Mouse (Mus musculus): ENCODE results near the gene Sgcd. TPM values are rescaled to one million over a fixed set of nuclear protein-coding genes. Genes with fewer than 3 reads are reported as not detected.
"Not testable (repeated sequence)": the region's sequence is repeated elsewhere in the genome, so short reads cannot be mapped to it uniquely, and the experiment has no call there.

The Sgcd gene
- polyA plus RNA-seq, 1 experiment from 2014 or later: 0.09 TPM

DNA sequence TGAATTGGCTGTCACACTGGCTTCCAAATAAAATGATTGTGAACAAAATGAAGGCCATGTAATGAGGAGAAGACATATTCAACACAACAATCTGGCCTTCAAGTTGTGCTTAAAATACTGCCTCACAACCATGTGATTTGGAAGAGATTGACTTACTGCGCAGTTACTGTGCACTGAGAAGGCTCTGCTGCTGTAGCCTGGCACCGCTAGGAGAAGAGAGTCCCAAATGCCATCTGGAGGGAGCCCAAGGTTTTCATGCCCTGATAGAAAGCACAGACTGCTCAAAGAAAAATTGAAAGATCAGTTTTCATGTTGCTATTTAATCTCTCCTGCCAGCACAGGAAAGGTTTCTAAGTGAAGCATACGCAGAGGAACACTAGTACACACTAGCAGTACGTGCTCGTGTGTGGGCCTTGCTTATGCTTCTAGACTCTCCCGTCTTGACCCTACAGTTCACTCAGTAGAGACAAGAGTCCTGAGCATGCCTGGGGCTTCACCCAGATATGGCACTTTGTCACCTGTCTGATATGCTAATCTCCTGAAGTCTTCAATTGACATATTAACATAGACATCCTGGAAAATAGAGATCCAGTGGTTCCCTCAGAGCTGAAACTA, 184.6 kb downstream of the Sgcd start:
- 81% methylated on average over 6 of the region's 6 CpGs for WGBS (ENCODE audit: insufficient replicate concordance)
- Histone ChIP-seq H3K36me3 (replicated peaks; ENCODE audit: insufficient read depth, low read length) (no peaks in the 10 kb centered on the region), H3K27me3 (ENCODE audit: insufficient read depth, low read length) (no peaks in the 10 kb centered on the region), H3K9ac (replicated peaks) (no peak overlapping the region), H3K27ac (ENCODE audit: low read depth) (no peak overlapping the region), H3K9me3 (ENCODE audit: low read length) (no peaks in the 10 kb centered on the region), H3K4me3 (ENCODE audit: low read depth, low read length) (no peak overlapping the region), H3K4me2 (ENCODE audit: low read depth, low read length) (no peak overlapping the region), H3K4me1 (ENCODE audit: insufficient read depth) (no peaks in the 10 kb centered on the region)
- no peak for TF ChIP-seq CTCF (IDR thresholded peaks at IDR 0.05; ENCODE audit: low read depth)
- TF ChIP-seq EP300 (IDR thresholded peaks at IDR 0.05; ENCODE audit: low read depth): no peak
- DNase-seq (no peak), ATAC-seq (no peak)

DNA sequence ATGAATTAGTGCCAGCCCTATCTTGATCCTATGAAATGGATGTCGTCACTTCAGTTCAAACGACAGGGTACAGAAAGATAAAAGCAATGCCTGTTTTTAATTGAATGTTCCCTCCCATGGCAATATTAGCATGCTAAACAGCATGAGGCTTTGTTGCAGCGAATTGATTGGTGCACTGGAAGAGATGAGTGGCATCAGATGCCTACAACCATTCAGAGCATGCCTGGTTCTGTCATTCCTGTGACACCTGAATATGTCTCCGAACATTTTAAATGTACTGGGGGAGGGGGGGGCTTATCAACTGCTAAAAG, 210.9 kb downstream of the Sgcd start:
- Histone ChIP-seq H3K9me3 (ENCODE audit: low read length) (no peaks in the 10 kb centered on the region), H3K4me1 (ENCODE audit: insufficient read depth) (no peaks in the 10 kb centered on the region), H3K27ac (ENCODE audit: low read depth) (no peak overlapping the region), H3K4me3 (ENCODE audit: low read depth, low read length) (no peak overlapping the region), H3K36me3 (replicated peaks; ENCODE audit: insufficient read depth, low read length) (no peaks in the 10 kb centered on the region), H3K27me3 (ENCODE audit: insufficient read depth, low read length) (no peaks in the 10 kb centered on the region), H3K9ac (replicated peaks) (no peak overlapping the region), H3K4me2 (ENCODE audit: low read depth, low read length) (no peak overlapping the region)
- 52% methylated on average over 4 of the region's 4 CpGs for WGBS (ENCODE audit: insufficient replicate concordance)
- ATAC-seq: no peak
- DNase-seq: no peak
- no peak for TF ChIP-seq EP300 (IDR thresholded peaks at IDR 0.05; ENCODE audit: low read depth)
- no peak for TF ChIP-seq CTCF (IDR thresholded peaks at IDR 0.05; ENCODE audit: low read depth)

DNA sequence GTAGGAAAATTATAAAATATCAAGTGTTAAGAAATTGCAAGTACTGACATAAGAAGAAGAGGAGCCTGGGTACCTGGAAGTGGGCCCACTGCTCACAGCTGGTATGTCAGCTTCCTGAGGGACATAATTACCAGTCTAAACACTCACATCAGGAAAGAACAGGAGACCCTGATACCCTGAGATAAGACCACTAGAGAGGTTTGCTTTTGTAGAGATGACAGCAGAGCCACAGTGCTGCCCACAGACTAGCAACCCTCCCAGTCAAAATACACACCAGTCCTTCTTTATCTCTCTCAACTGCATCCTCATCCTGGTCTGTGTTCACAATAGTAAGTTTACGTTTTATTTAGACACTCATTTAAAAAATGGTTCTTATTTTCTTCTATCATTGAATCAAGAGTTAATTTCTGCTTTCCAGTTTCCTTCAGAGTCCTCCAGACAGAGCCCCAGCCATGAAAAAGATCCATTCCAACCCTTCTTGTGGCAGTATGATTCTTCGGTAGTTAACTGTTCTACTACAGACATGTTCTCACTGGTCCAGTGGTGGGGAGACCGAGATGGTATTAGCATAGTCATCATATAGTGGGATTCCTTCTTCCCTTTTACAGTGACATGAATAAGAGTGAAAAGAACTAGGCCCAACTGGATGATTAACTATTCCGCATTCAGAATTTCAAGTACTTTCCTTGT, 211.4 kb downstream of the Sgcd start:
- Histone ChIP-seq H3K4me3 (ENCODE audit: low read depth, low read length) (no peak overlapping the region), H3K4me2 (ENCODE audit: low read depth, low read length) (no peak overlapping the region), H3K9ac (replicated peaks) (no peak overlapping the region), H3K36me3 (replicated peaks; ENCODE audit: insufficient read depth, low read length) (no peaks in the 10 kb centered on the region), H3K4me1 (ENCODE audit: insufficient read depth) (no peaks in the 10 kb centered on the region), H3K27ac (ENCODE audit: low read depth) (no peak overlapping the region), H3K9me3 (ENCODE audit: low read length) (no peaks in the 10 kb centered on the region), H3K27me3 (ENCODE audit: insufficient read depth, low read length) (no peaks in the 10 kb centered on the region)
- DNase-seq (no peak), ATAC-seq (peak; percentile 36; the same call in 1 of the 2 replicates)
- TF ChIP-seq CTCF (IDR thresholded peaks at IDR 0.05; ENCODE audit: low read depth) (no peak), EP300 (IDR thresholded peaks at IDR 0.05; ENCODE audit: low read depth) (no peak)
- WGBS (ENCODE audit: insufficient replicate concordance): 47% methylated on average over 4 of the region's 4 CpGs

DNA sequence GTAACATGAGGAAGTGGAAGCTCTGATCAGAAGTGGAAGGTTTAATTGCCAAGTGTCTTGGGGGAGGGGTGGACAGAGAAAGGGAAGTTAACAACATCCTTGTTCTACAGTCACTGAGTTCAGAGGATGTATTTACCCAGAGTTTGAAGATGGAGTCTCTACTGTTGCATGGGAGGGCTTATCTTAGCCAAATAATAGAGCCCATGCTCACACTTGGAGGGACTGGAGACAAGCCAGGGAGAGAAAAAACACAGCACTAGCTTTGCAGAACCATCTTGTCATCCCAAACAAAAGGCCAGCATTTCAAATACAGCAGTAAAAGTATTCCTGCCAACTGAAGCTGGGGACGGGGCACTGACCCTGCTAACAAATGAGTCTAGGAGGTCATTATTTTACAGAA, 212.8 kb downstream of the Sgcd start:
- no peaks in the 10 kb centered on the region for H3K4me1 ChIP-seq (ENCODE audit: insufficient read depth)
- no peaks in the 10 kb centered on the region for H3K9me3 ChIP-seq (ENCODE audit: low read length)
- no peaks in the 10 kb centered on the region for H3K27me3 ChIP-seq (ENCODE audit: insufficient read depth, low read length)
- WGBS (ENCODE audit: insufficient replicate concordance): 38% methylated on average over 1 of the region's 1 CpGs
- no peak for DNase-seq
- no peak overlapping the region for H3K4me2 ChIP-seq (ENCODE audit: low read depth, low read length)
- H3K9ac ChIP-seq (replicated peaks): no peak overlapping the region
- H3K4me3 ChIP-seq (ENCODE audit: low read depth, low read length): no peak overlapping the region
- no peak overlapping the region for H3K27ac ChIP-seq (ENCODE audit: low read depth)
- H3K36me3 ChIP-seq (replicated peaks; ENCODE audit: insufficient read depth, low read length): no peaks in the 10 kb centered on the region
- TF ChIP-seq CTCF (IDR thresholded peaks at IDR 0.05; ENCODE audit: low read depth) (no peak), EP300 (IDR thresholded peaks at IDR 0.05; ENCODE audit: low read depth) (no peak)
- no peak for ATAC-seq

DNA sequence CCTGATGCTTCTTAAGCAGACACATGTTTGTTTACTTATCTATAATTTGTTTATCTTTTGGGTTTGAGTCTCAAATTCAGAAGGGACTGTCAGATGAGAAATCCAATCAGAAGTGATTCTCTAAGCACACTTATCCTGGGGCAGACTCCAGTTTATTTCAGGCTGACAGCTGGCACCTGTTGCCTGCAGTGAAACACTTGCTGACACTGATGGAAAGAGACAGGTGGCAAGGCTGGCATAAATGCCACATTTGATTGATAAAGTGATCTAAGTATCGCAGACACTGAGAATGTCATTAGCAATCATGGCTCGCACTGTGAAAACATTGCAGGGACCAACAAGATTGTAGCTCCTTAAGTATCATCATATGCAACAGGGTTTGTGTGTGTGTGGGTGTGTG, 222.9 kb downstream of the Sgcd start:
- ATAC-seq (no peak), DNase-seq (no peak)
- H3K9ac ChIP-seq (replicated peaks): no peak overlapping the region
- H3K4me3 ChIP-seq (ENCODE audit: low read depth, low read length): no peak overlapping the region
- no peak overlapping the region for H3K27ac ChIP-seq (ENCODE audit: low read depth)
- TF ChIP-seq CTCF (IDR thresholded peaks at IDR 0.05; ENCODE audit: low read depth) (no peak), EP300 (IDR thresholded peaks at IDR 0.05; ENCODE audit: low read depth) (no peak)
- H3K27me3 ChIP-seq (ENCODE audit: insufficient read depth, low read length): no peaks in the 10 kb centered on the region
- 86% methylated on average over 2 of the region's 2 CpGs for WGBS (ENCODE audit: insufficient replicate concordance)
- H3K36me3 ChIP-seq (replicated peaks; ENCODE audit: insufficient read depth, low read length): no peaks in the 10 kb centered on the region
- H3K4me1 ChIP-seq (ENCODE audit: insufficient read depth): no peaks in the 10 kb centered on the region
- H3K9me3 ChIP-seq (ENCODE audit: low read length): no peaks in the 10 kb centered on the region
- no peak overlapping the region for H3K4me2 ChIP-seq (ENCODE audit: low read depth, low read length)

DNA sequence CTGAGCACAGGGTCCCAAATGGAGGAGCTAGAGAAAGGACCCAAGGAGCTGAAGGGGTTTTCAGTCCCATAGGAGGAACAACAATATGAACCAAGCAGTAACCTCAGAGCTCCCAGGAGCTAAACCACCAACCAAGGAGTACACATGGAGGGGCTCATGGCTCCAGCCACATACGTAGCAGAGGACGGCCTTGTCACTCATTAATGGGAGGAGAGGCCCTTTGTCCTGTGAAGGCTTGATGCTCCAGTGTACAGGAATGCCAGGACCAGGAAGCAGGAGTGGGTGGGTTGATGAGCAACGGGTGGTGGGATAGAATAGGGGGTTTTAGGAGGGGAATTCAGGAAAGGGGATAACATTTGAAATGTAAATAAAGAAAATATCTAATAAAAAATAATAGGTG, 225.2 kb downstream of the Sgcd start:
- not testable (repeated sequence) for H3K36me3 ChIP-seq (replicated peaks; ENCODE audit: insufficient read depth, low read length); ATAC-seq; H3K4me1 ChIP-seq (ENCODE audit: insufficient read depth); H3K9me3 ChIP-seq (ENCODE audit: low read length); H3K9ac ChIP-seq (replicated peaks); H3K27me3 ChIP-seq (ENCODE audit: insufficient read depth, low read length); DNase-seq; H3K27ac ChIP-seq (ENCODE audit: low read depth); H3K4me3 ChIP-seq (ENCODE audit: low read depth, low read length); H3K4me2 ChIP-seq (ENCODE audit: low read depth, low read length)
- 60% methylated on average over 3 of the region's 3 CpGs for WGBS (ENCODE audit: insufficient replicate concordance)
